Mouse (Mus musculus): Measurements from ENCODE around the gene Ugt1a6a. TPM values are rescaled to one million over a fixed set of nuclear protein-coding genes. Genes with fewer than 3 reads are reported as not detected.

Ugt1a6a gene
- total and polyA plus RNA-seq, 3 experiments: not detected

DNA sequence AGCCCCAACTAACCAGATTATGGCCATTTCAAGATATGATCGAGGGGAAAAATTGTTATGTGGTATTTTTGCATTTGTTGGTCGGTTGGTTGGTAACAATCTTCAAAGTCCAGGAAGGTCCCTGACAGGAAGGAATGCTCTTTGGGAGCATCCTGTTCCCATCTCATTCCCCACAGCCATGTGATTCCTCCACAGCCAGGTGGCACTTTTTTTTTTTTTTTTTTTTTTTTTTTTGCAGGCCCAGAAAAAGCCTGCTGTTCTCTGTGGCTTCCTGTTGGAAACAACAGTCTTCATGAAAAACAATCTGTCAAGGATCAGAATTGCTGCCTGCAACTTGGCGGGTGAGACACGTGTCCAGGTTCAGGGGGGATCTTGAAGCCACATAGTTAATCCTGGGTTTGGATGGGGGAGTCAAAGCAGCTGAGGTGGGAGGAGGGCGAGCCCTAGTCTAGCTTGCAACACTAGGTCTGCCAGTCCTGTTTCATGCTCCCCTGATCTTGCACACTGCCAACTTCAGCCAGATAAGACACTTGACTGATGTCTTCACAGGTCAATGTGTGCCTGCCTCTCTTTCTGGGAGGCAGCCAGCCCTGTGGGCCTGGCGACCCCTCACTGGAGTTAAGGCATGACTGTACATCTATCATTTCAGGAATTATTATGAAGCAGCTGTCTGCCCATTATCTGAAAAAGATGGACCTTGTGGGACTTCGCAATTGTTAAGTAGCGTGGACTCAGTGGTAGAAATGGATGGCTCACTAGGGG, 124.5 kb downstream of the Ugt1a6a start:
- Histone ChIP-seq H3K79me2 (ENCODE audit: control insufficient read depth, insufficient read depth, low read length, poor library complexity) (no peaks in the 10 kb centered on the region), H3K9ac (ENCODE audit: control insufficient read depth, low read depth, low read length, poor library complexity, severe bottlenecking) (no peak overlapping the region), H3K27ac (ENCODE audit: control insufficient read depth, low read depth, low read length) (no peak overlapping the region), H3K36me3 (ENCODE audit: control insufficient read depth in 1 of 2, insufficient read depth in 2 of 2, low read length in 2 of 2) (peaks cover 0 to 24% of the 10 kb centered on the region in 2 experiments; a peak in 2 of 4 replicates), H3K27me3 (ENCODE audit: control insufficient read depth in 1 of 2, insufficient read depth in 2 of 2, low read length in 2 of 2) (no peaks in the 10 kb centered on the region), H3K4me1 (ENCODE audit: control insufficient read depth in 1 of 2, insufficient read depth in 2 of 2, low read length in 2 of 2) (peaks cover 7 to 17% of the 10 kb centered on the region in 2 experiments), H3K9me3 (replicated peaks; ENCODE audit: insufficient read depth, low read length) (no peaks in the 10 kb centered on the region), H3K4me3 (ENCODE audit: control insufficient read depth in 1 of 2, insufficient read depth in 1 of 2, low read depth in 2 of 2, low read length in 2 of 2) (no peak overlapping the region)
- DNase-seq (ENCODE audit: low read depth, low spot score): peak; percentile 53
- TF ChIP-seq ZMIZ1 (IDR thresholded peaks at IDR 0.05; ENCODE audit: low read depth, low read length) (peak; percentile 58; the same call in 1 of the 2 replicates), CHD1 (IDR thresholded peaks at IDR 0.05; ENCODE audit: low read depth, low read length) (no peak), RCOR1 (IDR thresholded peaks at IDR 0.05; ENCODE audit: low read depth, low read length) (no peak), CTCF (IDR thresholded peaks at IDR 0.05 in 2 of 3, conservative IDR thresholded peaks at IDR 0.05 in 1 of 3; ENCODE audit: control insufficient read depth in 1 of 3, insufficient read depth in 1 of 3, low read depth in 2 of 3, low read length in 3 of 3, poor library complexity in 1 of 3, severe bottlenecking in 1 of 3) (no peak), POLR2A (IDR thresholded peaks at IDR 0.05; ENCODE audit: control insufficient read depth in 1 of 2, insufficient read depth in 1 of 2, low read depth in 1 of 2, low read length in 2 of 2, poor library complexity in 1 of 2) (0 out of 4 replicates have a peak, but pooled peaks of 1 of the 2 experiments have one; percentile 17), MAFK (IDR thresholded peaks at IDR 0.05; ENCODE audit: borderline replicate concordance, low read depth, low read length) (no peak), ZNF384 (IDR thresholded peaks at IDR 0.05; ENCODE audit: low read depth, low read length) (peak; percentile 91), TBP (IDR thresholded peaks at IDR 0.05; ENCODE audit: low read depth, low read length) (no peak), JUND (IDR thresholded peaks at IDR 0.05; ENCODE audit: low read depth, low read length) (no peak), POLR2AphosphoS2 (IDR thresholded peaks at IDR 0.05; ENCODE audit: low read length) (peak; percentile 68), EP300 (IDR thresholded peaks at IDR 0.05; ENCODE audit: low read depth in 1 of 2, low read length in 2 of 2) (no peak)

DNA sequence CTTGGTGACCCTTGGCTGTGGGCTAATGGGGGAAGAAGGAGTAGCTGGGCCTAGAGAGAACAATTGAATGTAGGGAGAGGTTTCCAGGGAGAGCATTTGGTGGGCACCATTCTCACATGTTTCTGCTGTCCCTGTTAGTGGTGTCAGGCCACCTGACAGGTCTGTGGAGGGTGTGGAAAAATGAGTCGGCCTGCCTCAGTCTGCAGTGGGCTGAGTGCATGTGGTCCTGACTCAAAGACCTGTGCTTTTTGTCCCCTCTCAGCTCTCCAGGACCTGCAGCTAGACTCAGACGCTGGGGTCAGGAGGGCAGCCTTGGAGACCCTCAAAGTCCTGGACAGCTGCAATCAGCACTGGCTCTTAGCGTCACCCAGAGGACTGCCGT, 125.0 kb downstream of the Ugt1a6a start:
- Histone ChIP-seq H3K9ac (ENCODE audit: control insufficient read depth, low read depth, low read length, poor library complexity, severe bottlenecking) (no peak overlapping the region), H3K9me3 (replicated peaks; ENCODE audit: insufficient read depth, low read length) (no peaks in the 10 kb centered on the region), H3K27me3 (ENCODE audit: control insufficient read depth in 1 of 2, insufficient read depth in 2 of 2, low read length in 2 of 2) (no peaks in the 10 kb centered on the region), H3K27ac (ENCODE audit: control insufficient read depth, low read depth, low read length) (no peak overlapping the region), H3K36me3 (ENCODE audit: control insufficient read depth in 1 of 2, insufficient read depth in 2 of 2, low read length in 2 of 2) (peaks cover 0 to 24% of the 10 kb centered on the region in 2 experiments; a peak in 3 of 4 replicates), H3K4me3 (ENCODE audit: control insufficient read depth in 1 of 2, insufficient read depth in 1 of 2, low read depth in 2 of 2, low read length in 2 of 2) (no peak overlapping the region), H3K4me1 (ENCODE audit: control insufficient read depth in 1 of 2, insufficient read depth in 2 of 2, low read length in 2 of 2) (peaks cover 7 to 17% of the 10 kb centered on the region in 2 experiments), H3K79me2 (ENCODE audit: control insufficient read depth, insufficient read depth, low read length, poor library complexity) (no peaks in the 10 kb centered on the region)
- DNase-seq (ENCODE audit: low read depth, low spot score): no peak
- no peak for TF ChIP-seq NRF1 (IDR thresholded peaks at IDR 0.05; ENCODE audit: insufficient read depth, low read depth, low read length, poor library complexity, severe bottlenecking)
- peak in 1 of 2 experiments; percentile 30; a peak in 1 of 4 replicates for TF ChIP-seq POLR2A (IDR thresholded peaks at IDR 0.05; ENCODE audit: control insufficient read depth in 1 of 2, insufficient read depth in 1 of 2, low read depth in 1 of 2, low read length in 2 of 2, poor library complexity in 1 of 2)

GRCm38 (mm10) chr1:88260114-88260513, 125.5 kb downstream of the Ugt1a6a start:
- Histone ChIP-seq H3K4me1 (ENCODE audit: control insufficient read depth in 1 of 2, insufficient read depth in 2 of 2, low read length in 2 of 2) (peaks cover 7 to 17% of the 10 kb centered on the region in 2 experiments), H3K36me3 (ENCODE audit: control insufficient read depth in 1 of 2, insufficient read depth in 2 of 2, low read length in 2 of 2) (peaks cover 0 to 24% of the 10 kb centered on the region in 2 experiments; a peak in 3 of 4 replicates), H3K4me3 (ENCODE audit: control insufficient read depth in 1 of 2, insufficient read depth in 1 of 2, low read depth in 2 of 2, low read length in 2 of 2) (no peak overlapping the region), H3K27ac (ENCODE audit: control insufficient read depth, low read depth, low read length) (no peak overlapping the region), H3K9me3 (replicated peaks; ENCODE audit: insufficient read depth, low read length) (no peaks in the 10 kb centered on the region), H3K27me3 (ENCODE audit: control insufficient read depth in 1 of 2, insufficient read depth in 2 of 2, low read length in 2 of 2) (no peaks in the 10 kb centered on the region), H3K9ac (ENCODE audit: control insufficient read depth, low read depth, low read length, poor library complexity, severe bottlenecking) (no peak overlapping the region), H3K79me2 (ENCODE audit: control insufficient read depth, insufficient read depth, low read length, poor library complexity) (no peaks in the 10 kb centered on the region)
- peak; percentile 47 for DNase-seq (ENCODE audit: low read depth, low spot score)
- TF ChIP-seq POLR2A (IDR thresholded peaks at IDR 0.05; ENCODE audit: control insufficient read depth in 1 of 2, insufficient read depth in 1 of 2, low read depth in 1 of 2, low read length in 2 of 2, poor library complexity in 1 of 2) (peak in 1 of 2 experiments; percentile 31; a peak in 1 of 4 replicates), MEF2A (IDR thresholded peaks at IDR 0.05; ENCODE audit: extremely low read depth, insufficient replicate concordance, low read depth, low read length, poor library complexity, severe bottlenecking) (no peak)
